Mouse (Mus musculus) natural killer cell, adult 2 months (primary cell): ENCODE measurements at regions not wholly inside any gene's neighbourhood (a gene's known extent, or its start where the extent isn't known, plus 50 kb on each side); places are given as distances from the start of the nearest gene placed in this dataset.

ENCODE experiments used
- DNase-seq, 2 experiments: peaks; one replicate each; pipeline ENCODE4 v3.0.0; 2022; ENCODE audit warnings: low spot score in 2 of 2

DNA sequence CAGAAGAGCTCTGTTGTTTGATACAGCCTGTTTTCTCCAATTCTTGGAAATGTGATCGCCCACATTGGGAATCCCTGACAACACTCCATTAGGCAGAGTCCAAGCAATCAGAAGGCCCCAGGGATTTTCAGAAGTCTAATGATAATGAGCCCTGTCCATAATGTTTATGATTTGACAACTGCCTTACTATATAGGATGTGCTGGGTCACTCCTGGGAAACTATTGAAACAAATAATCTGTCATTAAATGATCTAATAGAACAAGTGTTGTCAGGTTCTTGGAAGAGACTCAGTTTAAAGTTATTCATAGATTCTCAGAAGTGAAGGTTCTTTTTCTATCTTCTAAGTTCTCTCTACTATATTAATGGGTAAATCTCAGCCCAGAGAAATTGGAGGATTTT lies 395.9 kb downstream of the Tns1 start:
- no peak for DNase-seq

DNA sequence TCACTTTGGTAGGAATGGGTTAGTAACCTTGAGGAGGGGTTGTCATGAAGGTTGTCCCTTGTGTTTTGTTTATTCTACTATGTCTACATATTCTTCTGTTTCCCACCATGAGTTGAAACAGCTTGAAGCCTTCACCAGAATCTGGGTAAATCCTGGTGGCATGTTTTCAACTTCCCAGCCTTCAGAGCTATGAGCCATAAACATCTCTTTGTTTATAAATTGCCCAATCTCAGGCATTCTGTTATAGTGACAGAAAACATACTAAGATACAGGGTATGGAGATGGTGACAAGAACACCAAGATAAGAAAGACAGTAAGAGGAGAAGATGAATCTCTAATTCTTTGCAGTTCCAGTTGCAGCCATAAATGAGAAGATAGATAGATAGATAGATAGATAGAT lies 396.5 kb downstream of the Tns1 start:
- no peak for DNase-seq

DNA sequence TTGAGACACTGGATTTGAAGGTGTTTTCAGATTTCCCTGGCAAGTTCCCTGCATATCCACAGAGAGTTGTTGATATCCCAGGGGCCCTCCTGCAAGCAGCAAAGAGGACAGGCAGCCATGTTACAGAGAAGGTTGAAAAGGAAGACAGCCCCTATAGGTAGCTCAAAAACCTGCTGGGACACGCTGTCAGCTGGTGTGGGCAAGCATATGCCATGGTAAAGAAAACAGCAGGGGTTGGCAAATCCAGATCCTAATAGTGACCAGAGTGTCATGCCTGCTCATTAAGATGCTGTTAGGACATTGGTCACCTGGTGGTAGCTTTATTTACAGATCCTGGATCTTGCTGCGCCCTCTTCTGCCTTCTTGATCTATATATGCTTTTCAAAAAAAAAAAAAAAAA lies 397.6 kb downstream of the Tns1 start:
- DNase-seq: no peak

DNA sequence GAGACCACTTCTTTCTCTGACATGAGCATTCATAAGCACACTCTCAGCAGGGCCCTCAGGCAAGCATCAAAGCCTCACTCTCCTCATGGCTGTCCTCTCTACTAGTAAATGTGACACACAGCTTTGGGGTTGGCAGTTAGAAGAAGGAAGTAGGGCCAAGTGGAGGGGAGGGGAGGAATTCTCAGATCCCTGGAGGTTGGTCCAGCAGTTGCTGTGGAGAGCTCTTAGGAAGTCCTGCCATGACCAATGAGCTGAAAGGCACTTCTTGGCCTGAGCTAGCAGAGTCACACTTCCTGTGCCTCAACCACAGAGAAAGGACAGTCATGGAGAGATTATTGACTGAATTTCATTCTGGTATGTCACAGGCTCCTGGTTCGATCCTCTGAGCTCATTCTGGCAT lies 398.8 kb downstream of the Tns1 start:
- no peak for DNase-seq

- no peak for DNase-seq
Measured at GRCm38 (mm10) chr1:73724551-73724950, 399.7 kb downstream of the Tns1 start.

GRCm38 (mm10) chr1:73721486-73722225 lies 402.6 kb downstream of the Tns1 start:
- no peak for DNase-seq

DNA sequence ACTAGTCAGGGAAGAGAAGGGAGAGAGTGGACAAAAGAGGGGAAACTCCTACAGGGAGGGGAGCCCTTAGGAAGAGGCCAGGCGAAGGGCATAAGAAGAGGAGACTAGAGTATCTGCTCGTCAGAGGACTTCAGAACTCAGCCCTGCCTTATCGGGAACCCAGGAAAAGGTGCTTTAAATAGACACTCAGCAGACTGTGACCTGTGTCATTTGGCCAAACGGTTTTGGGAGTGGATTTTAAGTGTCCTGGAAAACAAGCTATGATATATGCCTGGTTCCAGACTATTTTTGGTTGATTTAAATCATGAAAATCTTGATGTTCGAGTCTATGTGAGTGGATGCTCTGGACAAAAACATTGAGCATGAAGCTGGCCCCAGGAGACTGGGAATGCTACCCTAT lies 405.8 kb downstream of the Tns1 start:
- no peak for DNase-seq

- DNase-seq: no peak
Measured at GRCm38 (mm10) chr1:73717401-73717800, 406.8 kb downstream of the Tns1 start.

DNA sequence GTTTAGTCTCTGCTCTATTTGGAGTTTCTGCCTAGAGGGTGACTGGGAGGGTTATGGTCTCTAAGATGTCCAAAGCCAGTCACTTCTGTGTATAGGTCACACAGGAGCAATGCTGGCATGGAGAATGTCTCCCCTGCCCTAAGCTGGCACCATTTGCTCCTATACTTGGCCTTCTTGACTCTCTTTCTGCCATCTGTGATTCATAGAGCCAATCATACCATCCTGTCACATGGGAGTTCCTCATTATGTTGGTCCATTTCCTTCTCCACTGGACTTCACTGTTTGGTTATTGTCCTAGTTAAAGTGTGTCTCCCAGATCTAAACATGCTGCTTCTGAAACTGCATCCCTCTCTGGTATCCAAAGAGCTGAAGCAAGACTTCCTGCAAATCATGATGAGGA lies 407.3 kb downstream of the Tns1 start:
- no peak for DNase-seq

- no peak for DNase-seq
Measured at GRCm38 (mm10) chr1:73715571-73715970, 408.7 kb downstream of the Tns1 start.

DNA sequence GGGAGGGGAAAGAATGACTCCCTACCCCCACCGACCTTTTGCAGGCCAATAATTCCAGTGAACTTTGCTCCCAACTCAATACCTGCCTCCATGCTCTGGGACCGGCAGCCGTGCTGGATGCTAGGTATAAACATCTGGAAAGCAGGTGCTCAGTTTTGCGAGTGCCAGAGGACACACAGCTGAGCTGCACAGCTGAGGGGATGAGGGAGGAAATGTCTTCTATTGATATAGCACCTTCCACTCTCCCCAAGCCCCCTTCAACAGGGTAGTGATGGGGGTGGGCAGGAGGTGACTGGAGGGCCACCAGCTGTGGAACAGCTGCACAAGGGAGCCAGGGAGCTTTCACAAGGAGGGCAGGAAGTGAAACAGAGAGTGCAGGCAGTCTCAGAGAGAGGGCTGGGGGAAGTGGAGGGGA lies 421.8 kb downstream of the Tns1 start:
- DNase-seq: no peak

DNA sequence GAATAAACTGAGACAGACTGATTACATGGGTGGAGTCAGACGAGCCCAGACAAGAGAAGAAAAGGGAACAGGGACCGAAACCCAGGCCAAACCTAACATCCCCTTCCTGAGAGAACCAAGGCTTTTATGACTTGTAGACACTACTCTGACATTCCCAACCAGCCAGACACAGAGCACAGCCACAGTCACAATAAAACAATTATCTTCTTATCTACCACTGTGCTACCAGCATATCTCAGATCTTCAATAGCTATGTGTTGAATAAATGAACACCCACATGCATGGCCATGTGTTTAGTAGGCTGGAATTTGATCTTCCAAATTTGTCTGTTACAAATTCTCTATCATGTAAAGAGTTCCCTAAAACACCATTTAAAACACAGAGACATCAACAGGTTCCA lies 430.7 kb downstream of the Tns1 start:
- no peak for DNase-seq

GRCm38 (mm10) chr1:73685734-73686133 lies 438.5 kb downstream of the Tns1 start:
- DNase-seq: no peak

GRCm38 (mm10) chr1:73685066-73685465 lies 439.2 kb downstream of the Tns1 start:
- DNase-seq: no peak

DNA sequence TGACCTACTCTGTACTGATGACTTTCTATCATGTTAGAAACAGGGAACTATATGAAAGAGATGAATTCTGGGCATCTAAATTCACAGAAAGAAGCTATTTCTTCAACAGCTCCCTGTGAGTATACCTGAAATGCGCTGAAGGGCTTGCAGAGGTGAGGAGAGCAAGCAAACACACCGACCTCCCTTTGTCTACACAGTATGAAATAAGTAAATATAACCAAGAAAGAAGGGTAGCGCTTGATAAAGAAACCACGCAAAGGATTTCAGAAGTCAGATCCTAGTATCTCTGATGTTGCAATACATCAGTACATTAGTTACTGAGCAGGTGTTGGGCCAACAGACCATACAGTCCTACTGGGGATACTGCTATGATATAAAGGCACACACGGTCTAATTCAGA lies 440.1 kb downstream of the Tns1 start:
- no peak for DNase-seq

GRCm38 (mm10) chr1:73683132-73683888 lies 440.9 kb downstream of the Tns1 start:
- no peak for DNase-seq

- DNase-seq: no peak
Measured at GRCm38 (mm10) chr1:73681697-73682096, 442.6 kb downstream of the Tns1 start.

GRCm38 (mm10) chr1:73680829-73681228 lies 443.4 kb downstream of the Tns1 start:
- no peak for DNase-seq

GRCm38 (mm10) chr1:73673851-73674235 lies 450.4 kb downstream of the Tns1 start:
- no peak for DNase-seq

DNA sequence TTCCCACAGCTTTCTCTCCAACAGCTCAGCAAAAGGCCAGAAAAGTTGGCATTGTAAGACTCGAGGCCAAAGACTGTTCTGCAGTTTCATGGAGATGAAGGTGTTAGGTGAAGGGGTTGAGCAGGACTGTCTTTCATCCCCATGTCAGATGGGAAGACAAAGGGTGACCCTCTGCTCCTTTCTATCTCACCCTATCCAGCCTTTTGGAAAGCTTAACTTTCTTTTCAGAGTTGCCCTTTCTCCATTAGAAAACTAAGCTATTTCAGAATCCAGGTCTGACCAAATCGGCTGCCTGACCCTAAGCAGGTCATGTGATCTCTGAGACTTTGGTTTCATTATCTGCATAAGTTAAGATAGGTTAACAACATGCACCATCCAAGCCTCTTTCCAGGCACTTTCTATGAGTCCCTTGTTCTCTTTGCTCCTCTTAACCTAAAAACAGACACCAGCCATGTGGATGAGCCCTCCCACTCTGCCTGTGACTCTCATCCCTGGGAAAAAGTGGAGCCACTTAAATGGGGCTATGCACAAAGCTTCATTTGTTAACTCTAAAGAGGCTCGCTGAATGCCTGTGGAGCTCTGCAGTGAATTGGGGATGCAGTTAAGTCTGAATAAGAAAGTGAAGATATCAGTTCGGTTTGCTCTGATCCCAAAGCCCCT lies 450.9 kb downstream of the Tns1 start:
- DNase-seq: no peak

GRCm38 (mm10) chr1:73672239-73672638 lies 452.0 kb downstream of the Tns1 start:
- DNase-seq: no peak

- DNase-seq: no peak
Measured at GRCm38 (mm10) chr1:73668691-73669090, 455.6 kb downstream of the Tns1 start.

DNA sequence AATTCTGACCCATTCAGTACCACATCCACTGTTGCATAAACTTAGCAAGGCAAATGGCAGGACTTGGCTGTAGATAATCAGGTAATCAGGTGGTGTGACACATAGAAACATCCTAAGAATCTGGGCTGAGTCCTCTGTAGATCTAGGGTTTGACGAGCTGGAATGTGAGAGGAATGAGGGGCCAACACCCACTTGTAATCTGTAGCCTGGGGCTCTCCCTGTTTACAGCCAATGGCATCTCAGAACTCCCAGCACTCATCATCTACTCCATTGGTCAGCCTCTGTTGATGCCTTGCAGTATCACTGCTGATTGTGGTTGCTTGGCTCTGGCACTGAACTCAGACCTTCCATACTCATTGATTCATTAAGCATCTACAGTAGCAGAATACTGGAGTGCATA lies 460.7 kb downstream of the Tns1 start:
- DNase-seq: no peak
